Mouse (Mus musculus) ES-Bruce4 (cell line): ENCODE data around the gene Sft2d1.

Experiments used
- CTCF ChIP-seq: IDR thresholded peaks from one replicate; pipeline ENCODE4 v1.8.1; 2011; ENCODE audit warnings: low read depth, low read length
- POLR2A ChIP-seq: IDR thresholded peaks from one replicate; pipeline ENCODE4 v1.8.1; 2011; ENCODE audit warnings: low read length; ENCODE audit not compliant: insufficient read depth

DNA sequence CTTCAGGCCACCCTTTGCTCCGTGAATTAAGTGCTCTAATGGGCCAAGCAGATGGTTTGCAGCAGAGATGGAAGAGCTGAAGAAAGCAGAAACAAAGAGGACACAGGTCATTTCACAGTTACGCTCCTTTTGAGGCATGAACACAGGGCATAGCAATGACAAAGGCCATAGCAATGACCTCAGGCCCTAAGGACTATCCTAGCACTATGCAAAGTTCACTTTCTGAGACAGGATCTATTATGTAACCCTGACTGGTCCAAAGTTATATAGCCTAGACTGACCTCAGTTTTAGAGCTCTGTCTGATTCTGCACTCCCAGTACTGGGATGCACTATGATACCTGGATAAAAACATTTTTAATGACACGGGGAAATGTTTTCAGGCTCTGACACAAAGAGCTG is 32.5 kb upstream of the Sft2d1 start:
- no peak for TF ChIP-seq CTCF
- no peak for TF ChIP-seq POLR2A
